Mouse (Mus musculus): ENCODE data around the gene Gdpd3.

DNA sequence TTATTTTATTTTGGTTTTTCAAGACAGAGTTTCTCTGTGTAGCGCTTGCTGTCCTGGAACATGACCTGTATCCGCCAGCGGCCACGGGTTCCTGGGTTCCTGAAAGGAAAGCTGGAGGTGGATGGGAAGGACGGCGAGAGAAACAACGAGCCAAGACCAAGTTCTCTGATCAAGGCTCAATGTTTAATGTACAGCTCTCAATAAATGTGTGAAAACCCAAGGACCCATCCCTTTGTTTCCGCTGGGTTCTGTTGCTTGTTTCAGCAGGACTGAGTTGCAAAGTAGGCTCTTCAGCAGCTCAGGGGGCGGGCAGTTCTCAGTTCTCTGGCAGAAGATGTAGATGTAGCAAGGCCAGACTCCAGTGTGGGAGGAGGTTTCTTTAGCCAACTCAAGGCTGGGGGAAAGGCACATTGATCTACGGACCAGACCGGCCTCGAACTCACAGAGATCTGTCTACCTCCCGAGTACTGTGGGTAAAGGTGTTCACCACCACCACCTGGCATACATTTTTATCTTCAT lies 24.1 kb upstream of the Gdpd3 start:
- TF ChIP-seq CTCF (conservative IDR thresholded peaks at IDR 0.05; ENCODE audit: insufficient read depth, insufficient read length, low read depth, low read length) = no peak
- TF ChIP-seq POLR2A (IDR thresholded peaks at IDR 0.05; ENCODE audit: low read depth, low read length) = no peak

Measured in kidney, adult 2 months (tissue).